Mouse (Mus musculus) urinary bladder, postnatal 25 days (tissue): ENCODE data around the gene Eif2s3y.

Experiments used
- DNase-seq: peaks from one replicate; pipeline ENCODE4 v3.0.0; 2022; ENCODE audit warnings: low spot score

Eif2s3y gene

DNA sequence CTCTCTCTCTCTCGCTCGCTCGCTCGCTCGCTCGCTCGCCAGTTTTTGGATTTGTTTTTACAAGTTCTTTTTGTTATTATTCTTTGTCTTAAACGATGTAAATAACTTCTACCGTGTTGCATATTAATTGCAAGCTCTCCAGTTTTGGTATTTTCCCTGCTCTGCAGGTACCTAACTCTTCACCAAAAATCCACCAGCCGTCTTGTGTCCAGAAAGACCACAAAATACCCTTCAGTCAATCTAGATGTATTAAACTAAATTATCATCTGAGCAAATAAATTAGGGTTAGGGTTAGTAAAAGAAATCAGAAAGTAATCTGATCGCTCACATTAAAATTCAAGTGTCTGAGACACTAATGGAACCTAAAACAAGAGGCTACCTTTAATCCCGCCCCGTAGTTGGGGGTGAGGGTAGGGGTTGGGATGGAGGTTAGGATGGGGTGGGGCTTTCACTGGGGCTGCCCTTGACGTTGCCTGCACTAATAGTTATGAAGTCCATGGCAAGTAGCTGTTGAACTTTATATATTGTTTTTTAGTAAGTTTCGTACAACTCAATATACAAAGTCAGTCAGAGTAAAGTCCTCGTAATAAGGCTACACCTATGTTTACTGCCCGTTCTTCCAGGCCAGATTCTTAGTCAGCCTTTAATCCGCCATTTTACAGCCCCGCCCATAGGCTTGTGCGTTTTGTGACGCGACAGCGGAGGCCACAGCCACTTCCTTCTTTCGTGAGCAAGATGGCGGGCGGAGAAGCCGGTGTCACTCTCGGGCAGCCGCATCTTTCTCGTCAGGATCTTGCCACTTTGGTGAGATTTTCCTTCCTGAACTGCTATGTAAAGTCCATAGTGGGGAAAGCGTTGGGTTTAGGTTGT is at the start of gene Eif2s3y:
Gene Eif2s3y (plus strand): TSS at position 662 of the 870 bp plus-strand sequence.
- no peak for DNase-seq
